Mouse (Mus musculus): ENCODE measurements around the gene Wdsub1.
A peak's percentile ranks its signal among the peaks of the same experiment; 100 is the strongest.

Gene Wdsub1

DNA sequence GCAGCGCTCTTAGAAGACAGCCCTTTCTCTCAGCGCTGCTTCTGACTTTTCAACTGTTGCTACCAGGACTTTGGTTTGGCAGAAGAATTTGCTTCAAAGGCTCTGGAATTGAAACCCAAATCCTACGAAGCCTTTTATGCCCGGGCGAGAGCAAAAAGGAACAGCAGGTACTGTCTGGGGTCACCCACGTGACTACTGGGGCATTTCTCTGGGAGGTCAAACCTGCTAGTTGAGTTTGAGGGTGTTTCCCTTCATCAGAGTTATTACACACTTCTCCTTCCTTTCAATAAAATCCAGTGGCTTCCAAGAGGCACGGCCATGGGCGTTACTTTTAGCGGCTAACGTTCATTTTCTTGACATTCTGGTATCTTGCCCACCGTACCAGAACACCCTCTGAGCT, 40.4 kb downstream of the Wdsub1 start:
- no peak for DNase-seq (ENCODE audit: low read depth, low spot score)

DNA sequence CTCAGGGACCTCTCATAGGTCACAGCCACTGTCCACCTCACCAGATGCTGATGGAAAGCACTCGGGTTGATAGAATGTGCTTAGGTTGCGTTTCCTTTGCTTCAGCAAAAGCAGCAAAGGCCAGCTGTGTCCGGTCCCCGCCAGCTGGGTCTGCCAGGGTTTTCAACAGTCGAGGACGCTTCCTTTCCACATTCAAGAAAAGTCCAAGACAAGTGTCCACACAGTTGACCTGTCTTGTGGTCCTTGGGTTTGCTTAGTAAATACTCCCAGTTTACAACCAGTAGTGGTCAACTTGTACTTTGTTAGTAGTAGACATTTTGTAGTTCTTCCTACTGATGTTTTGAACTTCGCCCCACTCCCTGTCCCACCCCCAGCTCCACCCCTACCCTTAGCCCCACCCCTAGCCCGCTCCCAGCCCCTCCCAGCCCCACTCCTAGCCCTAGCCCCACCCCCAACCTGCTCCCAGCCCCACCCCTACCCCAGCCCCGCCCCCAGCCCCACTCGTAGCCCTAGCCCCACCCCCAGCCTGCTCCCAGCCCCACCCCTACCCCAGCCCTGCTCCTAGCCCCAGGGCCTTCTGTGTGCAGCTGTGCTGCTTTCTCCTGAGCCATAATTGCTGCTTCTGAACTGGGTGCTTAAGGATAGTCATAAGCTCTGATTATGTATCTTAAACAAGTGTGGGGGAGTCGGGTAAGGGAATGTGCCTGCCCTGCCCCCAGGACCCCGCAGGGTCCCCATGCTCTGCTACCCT, 41.0 kb downstream of the Wdsub1 start:
- DNase-seq (ENCODE audit: low read depth, low spot score) = no peak

DNA sequence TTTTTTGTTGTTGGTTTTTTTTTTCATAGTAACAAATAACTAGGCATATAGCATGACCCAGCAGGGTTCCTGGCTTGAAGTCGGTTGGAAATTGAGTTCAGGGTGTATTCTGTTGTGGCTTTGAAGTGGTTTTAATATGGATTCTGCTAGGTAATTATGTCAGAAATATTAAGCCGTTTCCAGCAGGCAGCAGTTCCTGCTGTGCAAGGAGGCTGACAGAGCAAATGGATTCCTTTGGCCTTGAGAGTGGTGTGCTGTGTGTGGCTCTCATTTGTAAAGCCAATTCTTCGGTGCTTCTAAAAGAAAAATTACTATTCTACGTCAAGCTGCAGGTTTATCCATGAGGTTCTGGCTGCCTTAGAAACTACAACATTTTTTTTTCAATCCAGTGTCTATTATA, 42.2 kb downstream of the Wdsub1 start:
- no peak for DNase-seq (ENCODE audit: low read depth, low spot score)

DNA sequence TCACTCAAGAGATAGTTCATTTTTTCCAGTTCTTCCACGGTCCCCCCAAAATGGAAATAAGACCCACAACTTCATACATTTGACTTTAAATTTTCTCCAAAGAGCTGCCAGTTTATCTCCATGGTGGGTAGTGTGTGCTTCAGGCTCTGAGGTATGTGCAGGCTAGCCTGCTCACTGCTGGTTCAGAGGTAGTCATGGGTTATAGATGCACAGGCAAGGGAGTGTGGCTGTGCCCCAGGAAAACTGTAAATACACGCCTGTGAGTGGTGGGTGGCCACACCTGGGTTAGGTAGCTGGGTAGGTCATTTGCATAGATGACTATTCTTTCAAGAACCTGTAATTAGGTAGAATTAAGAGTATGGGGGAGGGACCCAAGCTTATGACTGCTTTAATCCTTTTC, 42.6 kb downstream of the Wdsub1 start:
- DNase-seq (ENCODE audit: low read depth, low spot score) = no peak

DNA sequence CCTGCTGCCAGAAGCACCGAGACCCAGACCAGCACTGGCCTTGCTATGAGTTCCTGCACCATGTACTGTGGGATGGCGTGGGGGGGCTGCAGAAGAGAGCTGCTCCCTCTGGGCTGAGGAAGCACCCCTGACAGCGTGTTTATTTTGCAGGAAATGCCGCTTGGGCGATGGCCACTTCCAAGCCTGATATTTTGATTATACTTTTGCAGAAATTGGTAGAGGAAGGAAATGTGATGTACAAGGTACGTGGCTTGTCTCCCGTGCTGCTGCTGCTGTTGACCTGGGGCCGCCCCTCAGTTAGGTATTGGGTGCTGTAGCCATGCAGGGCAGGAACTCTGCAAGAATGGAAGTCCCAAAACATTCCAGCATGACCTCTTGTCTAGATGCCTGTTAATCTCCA, 43.6 kb downstream of the Wdsub1 start:
- DNase-seq (ENCODE audit: low read depth, low spot score) = no peak

DNA sequence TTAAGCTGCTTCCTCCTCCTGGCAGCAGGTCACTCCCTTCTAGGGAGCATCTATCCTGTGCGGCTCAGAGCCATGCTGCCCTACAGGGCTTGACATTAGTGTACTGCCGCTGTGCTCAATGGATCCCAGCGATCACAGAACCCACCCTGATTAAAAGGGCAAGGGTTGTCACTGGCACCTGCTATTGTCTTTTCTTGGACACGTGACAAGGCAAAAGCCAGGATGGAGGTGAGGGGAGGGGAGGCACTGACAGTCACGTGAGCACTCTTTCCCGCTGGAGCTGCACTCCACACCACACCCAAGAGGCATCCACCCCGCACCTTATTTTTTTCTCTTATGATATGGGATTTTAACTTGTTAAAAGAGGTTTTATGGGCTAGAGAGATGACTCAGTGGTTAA, 50.6 kb downstream of the Wdsub1 start:
- no peak for DNase-seq (ENCODE audit: low read depth, low spot score)

DNA sequence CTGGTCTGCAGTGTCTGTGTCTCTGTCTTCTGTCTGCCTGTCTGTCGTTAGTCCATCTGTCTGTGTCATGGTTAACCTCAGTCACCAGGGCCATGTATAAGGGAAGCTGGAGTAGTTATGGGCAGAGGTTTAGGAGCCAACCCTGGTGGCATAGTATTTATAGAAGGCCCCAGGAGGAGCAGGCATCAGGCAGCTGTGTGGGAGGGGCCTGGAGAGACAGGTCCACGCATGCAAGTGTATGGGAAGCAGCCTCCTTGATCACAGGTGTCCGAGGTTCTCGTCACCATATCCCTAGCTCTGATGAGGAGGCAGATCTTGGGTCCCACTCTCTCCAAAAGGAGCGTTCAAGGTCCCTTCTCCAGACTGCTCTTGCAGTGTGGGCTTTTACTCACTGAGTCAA, 51.5 kb downstream of the Wdsub1 start:
- no peak for DNase-seq (ENCODE audit: low read depth, low spot score)

DNA sequence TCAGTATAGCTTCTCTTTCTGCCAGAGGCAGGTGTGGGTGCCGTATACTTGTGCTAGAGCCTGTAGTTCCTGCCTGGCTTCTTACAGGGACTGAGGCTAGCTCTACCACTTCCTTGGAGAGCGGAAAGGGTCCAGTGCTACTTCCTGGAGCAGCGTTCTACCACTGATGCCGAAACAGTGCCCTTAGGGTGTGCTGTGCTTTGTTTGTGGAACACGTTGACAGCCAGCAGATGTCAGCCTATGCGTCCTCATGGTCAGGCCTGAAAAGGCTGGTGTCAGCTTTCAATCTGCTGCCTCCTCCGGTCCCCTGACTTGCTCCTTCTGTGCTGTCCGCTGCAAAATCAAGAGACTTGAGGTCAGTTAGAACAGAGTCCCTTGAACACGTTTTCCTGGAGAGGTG, 52.2 kb downstream of the Wdsub1 start:
- DNase-seq (ENCODE audit: low read depth, low spot score) = no peak

DNA sequence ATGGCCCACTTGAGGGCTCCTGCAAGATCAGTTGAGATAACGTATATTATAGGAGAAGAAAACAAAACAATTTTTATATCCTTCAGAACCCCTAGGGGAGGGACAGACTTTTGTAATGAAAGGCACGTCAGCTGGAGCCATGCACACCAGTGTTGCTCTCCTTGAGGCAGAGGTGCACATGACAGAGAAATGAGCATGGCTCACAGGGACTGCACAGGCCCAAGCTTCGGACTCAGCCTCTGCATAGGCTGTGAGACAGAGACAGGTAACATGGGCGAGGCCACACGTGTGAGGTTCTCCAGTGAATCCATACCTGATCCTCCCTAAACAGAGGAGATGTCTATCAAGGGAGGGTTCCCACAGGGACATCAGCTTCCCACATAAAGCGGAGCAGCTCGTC, 52.7 kb downstream of the Wdsub1 start:
- no peak for DNase-seq (ENCODE audit: low read depth, low spot score)

DNA sequence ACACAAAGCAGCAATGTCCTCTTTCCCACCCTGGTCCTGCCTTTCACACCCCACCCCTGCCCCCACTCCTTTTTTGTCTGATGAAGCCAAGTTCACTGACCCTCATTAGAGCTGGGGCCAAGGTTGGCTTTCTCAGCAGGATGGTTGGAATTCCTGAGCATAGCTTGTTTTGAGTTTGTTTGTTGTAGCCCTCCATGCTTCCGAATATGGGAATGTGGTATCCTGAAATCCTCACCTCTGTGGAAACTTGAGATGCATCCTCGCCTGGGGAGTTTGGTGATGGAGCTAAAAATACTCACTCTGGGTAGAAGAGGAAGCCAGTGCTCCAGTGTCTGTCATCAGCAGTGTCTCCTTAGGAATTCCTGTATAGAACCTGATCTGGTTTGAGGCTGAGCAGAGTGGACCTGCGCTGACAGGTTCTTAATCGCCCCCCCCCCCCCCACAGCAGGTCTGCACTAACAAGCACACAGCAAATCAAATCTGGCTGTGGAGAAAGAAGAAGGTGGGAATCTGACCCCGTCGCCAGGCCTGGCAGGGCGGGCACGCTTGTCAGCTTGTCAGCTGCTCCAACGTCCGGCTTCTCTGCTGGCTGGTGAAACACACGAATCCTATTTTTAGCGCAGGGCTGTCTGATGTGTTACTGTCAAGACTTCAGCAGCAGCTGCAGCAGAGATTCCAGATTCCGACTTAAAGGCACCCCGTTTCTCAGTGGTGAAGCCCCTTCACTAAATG, 53.4 kb downstream of the Wdsub1 start:
- peak; percentile 35 for DNase-seq (ENCODE audit: low read depth, low spot score)

DNA sequence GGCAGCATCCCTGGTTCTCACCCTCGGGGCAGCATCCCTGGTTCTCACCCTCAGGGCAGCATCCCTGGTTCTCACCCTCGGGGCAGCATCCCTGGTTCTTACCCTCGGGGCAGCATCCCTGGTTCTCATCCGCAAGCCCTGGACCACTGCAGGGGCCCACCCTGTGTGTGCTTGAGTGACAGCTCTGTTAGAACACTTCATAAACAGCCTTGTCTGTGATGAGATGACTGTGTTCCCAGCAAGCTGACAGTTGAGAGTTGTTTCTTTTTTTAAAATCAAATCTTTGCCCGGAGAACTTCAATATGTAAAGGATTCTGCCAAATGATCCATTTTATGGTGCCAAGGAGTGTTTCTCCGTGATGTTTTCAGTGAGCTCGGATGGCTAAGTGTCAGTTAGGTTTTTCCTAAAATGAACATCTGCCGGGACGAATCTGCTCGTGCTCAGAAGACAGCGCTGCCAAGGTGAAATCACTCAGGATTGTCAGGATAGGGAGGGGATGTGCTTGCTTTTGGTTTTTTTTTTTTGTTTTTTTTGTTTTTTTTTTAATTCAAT, 54.2 kb downstream of the Wdsub1 start:
- DNase-seq (ENCODE audit: low read depth, low spot score) = peak; percentile 61

DNA sequence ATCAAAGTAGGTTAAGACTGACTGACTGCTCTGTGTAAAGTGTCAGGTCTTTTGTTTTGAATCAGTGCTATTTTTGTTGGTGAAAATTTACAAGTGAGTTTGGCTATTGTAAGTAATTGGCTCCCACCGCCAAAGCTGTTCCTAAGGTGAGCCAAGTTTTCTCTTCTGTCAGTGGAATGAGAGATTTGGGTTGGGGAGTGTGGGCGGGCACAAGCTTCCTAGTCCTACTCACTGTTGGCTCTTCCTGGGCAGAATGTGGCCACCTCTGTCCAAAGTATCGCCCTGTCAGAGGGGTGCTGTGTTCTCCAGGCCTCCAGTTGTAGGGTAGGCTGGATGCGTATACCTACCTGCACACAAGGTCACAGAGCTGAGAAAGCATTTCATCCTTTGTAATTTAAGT, 57.0 kb downstream of the Wdsub1 start:
- DNase-seq (ENCODE audit: low read depth, low spot score) = no peak

DNA sequence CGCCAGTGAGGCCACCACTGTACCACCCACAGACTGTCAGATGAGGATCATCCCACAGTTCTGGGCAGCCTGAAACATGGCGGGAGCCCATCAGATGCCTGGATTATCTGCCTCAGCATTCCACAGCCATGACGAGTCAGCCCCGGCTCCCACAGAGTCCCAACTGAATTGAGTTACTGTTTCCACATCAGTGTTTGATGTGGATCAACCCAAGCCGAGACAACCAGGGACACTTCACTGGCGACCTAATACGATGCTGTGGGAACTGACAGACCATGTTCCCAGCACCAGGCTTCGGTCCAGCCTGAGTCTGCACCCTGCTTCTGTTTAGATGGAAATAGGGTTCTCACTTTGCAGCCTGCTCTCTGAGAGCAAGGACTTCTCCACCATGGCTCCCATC, 58.1 kb downstream of the Wdsub1 start:
- no peak for DNase-seq (ENCODE audit: low read depth, low spot score)

DNA sequence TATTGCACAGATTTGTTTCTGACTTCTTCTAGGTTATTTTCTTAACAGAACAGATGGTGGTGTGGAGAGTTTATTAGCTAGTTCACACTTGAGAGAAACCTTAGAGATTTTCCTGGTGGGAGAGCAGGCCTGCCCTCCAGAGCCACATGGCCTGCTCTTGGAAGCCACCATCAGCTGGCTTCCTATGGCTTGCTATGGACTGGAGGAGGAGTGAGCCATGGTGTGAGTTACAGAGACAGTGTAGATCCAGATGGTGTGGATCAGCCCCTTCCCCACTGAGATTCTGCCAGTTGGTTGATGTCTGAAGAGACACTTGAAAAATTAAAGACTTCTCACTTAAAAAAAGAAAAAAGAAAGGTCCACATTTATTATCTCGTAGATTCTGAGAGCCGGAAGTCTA, 61.3 kb downstream of the Wdsub1 start:
- no peak for DNase-seq (ENCODE audit: low read depth, low spot score)

DNA sequence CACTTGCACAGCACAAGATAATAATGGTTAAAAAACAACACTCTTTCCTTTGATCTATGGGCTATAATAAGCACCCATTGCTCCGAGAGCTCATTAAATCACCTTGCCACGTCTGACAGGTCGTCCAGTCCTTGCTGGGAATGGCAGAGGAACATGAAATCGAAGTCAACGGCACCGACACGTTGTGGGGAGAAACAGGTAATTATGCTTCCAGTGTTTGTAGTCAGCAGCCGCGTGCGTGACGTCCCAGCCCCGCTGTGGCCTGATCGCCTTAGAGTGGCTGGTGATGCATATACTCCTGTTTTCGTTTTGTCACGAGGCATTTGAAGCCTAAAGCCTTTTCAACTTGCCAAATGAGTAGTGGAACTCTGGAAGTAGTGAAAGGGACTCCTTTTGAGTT, 62.3 kb downstream of the Wdsub1 start:
- no peak for DNase-seq (ENCODE audit: low read depth, low spot score)

DNA sequence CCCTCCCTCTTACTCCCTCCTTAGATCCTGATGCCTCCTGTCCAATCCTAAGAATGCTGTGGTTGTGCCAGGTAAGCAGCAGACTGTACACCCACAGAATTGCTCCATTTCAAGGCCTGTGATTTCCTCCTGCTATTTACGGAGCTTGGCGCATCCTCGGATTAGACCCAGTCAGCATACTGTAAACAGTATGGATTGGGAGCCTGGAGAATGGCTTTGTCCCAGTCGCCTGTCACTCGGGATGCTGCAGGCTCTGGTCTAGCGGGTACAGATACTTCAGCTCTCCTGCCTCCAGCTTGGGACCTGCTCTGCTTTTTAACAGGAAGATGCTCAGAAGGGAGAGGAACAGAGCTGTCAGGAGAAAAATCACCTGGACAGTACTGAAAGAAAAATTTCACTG, 63.0 kb downstream of the Wdsub1 start:
- no peak for DNase-seq (ENCODE audit: low read depth, low spot score)

DNA sequence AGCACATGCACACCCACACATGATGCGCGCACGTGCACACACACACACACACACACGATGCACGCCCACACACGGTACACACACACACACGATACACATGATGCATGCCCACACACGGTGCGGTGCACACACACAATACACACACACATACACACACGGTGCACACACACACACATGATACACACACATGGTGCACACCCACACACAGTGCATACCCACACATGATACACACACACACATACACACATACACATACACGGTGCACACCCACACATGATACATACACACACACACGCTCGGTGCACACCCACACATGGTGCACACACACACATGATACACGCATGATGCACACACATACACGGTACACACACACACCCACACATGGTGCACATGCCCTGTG, 63.7 kb downstream of the Wdsub1 start:
- no peak for DNase-seq (ENCODE audit: low read depth, low spot score)

DNA sequence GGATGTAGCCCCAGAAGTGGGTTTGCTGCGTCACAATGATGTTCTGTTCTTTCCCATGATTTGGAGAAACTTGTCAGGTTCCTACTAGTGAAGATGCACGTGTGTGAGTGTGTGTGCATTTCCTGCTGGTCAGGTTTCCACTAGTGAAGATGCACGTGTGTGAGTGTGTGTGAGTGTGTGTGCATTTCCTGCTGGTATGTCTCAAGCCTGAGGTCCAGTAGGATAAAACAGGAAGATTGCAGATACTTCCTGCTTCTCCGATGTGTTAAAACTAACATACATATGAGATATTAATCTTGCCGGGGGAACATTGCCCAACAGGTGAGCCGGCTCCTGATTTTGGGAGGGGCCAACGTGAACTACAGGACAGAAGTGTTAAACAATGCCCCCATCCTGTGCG, 67.4 kb downstream of the Wdsub1 start:
- no peak for DNase-seq (ENCODE audit: low read depth, low spot score)

DNA sequence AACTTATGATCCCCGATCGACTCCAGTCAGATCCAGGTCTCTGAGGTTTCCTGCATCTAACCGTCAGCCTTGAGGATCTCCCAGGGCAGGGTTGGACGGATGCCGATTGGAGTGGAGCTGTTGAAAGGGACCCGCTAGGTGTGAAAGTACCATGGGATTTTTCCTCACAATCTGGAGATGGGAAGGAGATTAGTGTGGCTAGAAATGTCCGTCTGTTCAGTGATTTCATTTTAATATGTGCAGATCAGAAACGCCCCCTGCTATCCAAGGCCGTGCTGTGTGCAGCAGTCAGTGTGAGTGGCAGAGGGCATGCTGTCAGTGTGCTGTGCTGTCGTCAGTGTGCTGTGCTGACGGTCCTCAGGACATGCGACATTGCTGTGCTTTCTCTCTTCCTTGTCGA, 68.9 kb downstream of the Wdsub1 start:
- DNase-seq (ENCODE audit: low read depth, low spot score) = no peak

DNA sequence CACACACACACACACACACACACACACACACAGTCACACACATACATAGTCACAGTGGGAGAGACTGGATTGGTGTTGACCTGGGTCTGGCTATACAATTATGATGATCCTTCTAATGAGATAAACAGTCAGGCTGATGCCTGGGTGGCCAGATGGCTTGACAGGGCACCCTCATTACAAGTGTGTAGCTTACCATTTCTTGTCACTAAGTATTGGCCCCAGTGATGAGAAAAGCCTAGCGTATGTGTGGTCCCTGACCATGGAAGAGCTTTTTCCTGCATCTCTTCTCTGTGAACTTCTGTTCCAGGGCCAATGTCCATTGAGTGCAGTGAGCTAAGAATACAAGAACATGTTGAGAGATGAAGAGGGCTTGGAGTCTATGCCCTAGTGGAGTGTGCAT, 69.8 kb downstream of the Wdsub1 start:
- no peak for DNase-seq (ENCODE audit: low read depth, low spot score)

DNA sequence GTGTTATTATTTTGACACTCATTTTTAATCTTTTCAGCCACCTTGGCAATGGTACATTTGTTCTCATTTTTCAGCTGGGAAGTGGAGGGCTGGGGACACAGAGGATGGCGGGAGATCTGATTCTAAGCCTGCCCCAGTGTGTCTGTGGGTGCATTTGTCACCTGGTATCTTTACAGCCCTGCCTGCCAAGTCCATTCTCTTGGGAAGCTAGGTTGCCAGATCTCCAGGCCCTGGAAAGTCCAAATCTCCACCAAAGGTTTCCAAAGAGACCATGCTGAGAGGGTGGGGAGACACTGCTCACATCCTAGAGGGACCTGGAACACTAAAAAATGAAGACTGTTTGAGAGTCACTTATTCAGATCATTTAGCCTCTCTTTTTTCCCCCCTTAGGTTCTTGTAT, 71.1 kb downstream of the Wdsub1 start:
- no peak for DNase-seq (ENCODE audit: low read depth, low spot score)

DNA sequence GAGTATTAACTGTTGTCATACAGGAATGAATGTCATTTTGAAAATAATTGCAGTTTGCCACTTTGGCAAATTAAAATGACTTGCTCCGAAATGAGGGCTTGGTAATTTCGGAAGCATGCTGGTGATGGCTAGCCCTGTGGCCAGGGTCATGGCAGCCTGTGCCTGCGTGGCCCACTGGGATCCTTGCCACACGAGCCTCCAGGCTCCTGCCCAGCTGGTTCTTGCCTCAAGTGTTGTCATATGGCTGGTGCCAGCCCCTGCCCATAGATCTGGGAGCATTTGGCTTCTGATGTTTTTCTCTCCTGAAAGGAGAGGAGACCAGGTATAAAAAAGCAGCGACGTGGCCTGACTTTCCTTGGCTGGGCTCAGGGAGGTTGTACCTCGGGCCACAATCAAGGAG, 72.4 kb downstream of the Wdsub1 start:
- no peak for DNase-seq (ENCODE audit: low read depth, low spot score)

DNA sequence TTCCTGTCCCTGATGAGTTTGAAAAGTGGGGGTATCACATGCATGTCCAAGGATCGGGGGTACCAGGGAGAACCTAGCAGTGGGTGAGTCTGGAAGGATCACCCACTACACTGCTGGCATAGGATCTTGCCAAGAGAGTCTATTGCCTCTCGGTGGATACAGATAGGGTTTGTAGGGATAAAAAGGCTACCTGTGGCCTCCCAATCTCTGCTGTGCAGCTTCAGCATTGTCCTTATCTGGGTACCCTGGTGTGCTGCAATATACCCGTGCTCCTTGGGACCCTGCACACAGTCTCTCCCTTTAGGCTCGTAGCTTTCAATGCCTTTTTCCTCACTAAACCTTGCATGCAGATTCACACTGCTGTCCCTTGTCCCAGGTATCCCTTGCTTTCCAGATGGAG, 73.8 kb downstream of the Wdsub1 start:
- DNase-seq (ENCODE audit: low read depth, low spot score) = no peak
